Mouse (Mus musculus): ENCODE measurements around the gene Zfp442. TPM values are rescaled to one million over a fixed set of nuclear protein-coding genes. Genes with fewer than 3 reads are reported as not detected.
"Not testable (repeated sequence)": the region's sequence is repeated elsewhere in the genome, so short reads cannot be mapped to it uniquely, and the experiment has no call there.

The Zfp442 gene
- total RNA-seq (2014; rRNA removed) (4.4 and 5.2 TPM in 2 replicates), polyA plus RNA-seq (2015; fragmentation: Nextera tagmentation; extraction: Ambion mirVana) (4.5 and 5.1 TPM in 2 replicates)

- not testable (repeated sequence) for H3K27ac ChIP-seq (ENCODE audit: low read depth, low read length); H3K4me1 ChIP-seq (ENCODE audit: insufficient read depth, low read length); H3K36me3 ChIP-seq (ENCODE audit: insufficient read depth, low read length); H3K9me3 ChIP-seq (ENCODE audit: low read length); H3K27me3 ChIP-seq (ENCODE audit: insufficient read depth, low read length); H3K9ac ChIP-seq (replicated peaks; ENCODE audit: low read length, poor library complexity, severe bottlenecking)
- ATAC-seq (ENCODE audit: low FRiP score) (peak; percentile 96), DNase-seq (ENCODE audit: low spot score) (peak; percentile 33)
- Histone ChIP-seq H3K4me2 (ENCODE audit: low read depth, low read length, poor library complexity, severe bottlenecking) (peak within 1 kb of the TSS; percentile 44), H3K4me3 (ENCODE audit: low read depth, low read length) (peak within 1 kb of the TSS; percentile 43)
- under 1% methylated on average over 18 of the region's 18 CpGs for WGBS
These were observed at the start of gene Zfp442 for GRCm38 (mm10) chr2:150451180-150451919. Gene Zfp442 (minus strand): TSS chr2:150451486.

DNA sequence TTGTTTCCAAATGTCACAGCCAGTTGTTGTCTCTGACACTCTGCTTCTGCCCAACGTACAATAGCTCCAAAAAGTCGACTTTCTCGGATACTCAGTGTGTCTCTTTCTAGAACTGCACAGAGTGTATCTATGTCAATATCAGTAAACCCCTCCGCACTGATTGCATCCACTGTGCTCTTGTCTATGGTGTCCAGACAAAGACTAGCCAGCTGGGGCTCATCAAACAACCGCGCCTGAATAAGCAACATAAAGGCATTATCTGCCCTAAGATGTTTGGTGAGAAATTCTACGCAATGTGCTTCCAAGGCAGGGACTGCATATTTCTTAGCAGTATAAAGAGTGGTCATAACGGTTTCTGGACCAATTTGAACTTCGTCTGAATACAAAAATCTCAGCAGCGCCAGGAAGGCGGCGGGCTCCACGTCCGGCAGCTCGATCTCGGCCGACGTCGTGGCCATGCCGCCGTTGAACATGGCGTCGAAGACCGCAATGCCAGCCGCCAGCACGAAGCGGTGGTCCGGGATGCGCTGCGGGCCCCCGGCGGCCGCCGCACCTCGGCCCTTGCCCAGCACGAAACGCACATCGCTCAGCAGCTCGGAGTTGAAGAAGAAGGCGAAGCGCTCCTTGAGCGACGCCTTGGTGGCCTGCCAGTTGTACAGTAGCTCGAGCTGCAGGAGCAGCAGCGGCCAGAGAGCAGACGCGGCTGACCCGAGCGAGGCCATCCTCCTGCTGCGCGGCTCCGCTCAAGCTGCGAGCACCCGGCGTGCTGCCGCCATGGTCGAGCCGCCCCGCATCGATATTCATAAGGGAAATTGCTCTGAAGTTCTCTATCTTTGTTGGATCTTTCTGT is 49.1 kb upstream of the Zfp442 start:
- H3K9me3 ChIP-seq (ENCODE audit: low read length); H3K27ac ChIP-seq (ENCODE audit: low read depth, low read length); H3K4me1 ChIP-seq (ENCODE audit: insufficient read depth, low read length); H3K36me3 ChIP-seq (ENCODE audit: insufficient read depth, low read length); DNase-seq (ENCODE audit: low spot score); ATAC-seq (ENCODE audit: low FRiP score); H3K9ac ChIP-seq (replicated peaks; ENCODE audit: low read length, poor library complexity, severe bottlenecking); H3K27me3 ChIP-seq (ENCODE audit: insufficient read depth, low read length): not testable (repeated sequence)
- WGBS, result 51% methylated on average over 60 of the region's 60 CpGs
- Histone ChIP-seq H3K4me2 (ENCODE audit: low read depth, low read length, poor library complexity, severe bottlenecking) (peak overlapping the region; percentile 10; the same call in 1 of the 2 replicates), H3K4me3 (ENCODE audit: low read depth, low read length) (peak overlapping the region; percentile 12; the same call in 1 of the 2 replicates)

DNA sequence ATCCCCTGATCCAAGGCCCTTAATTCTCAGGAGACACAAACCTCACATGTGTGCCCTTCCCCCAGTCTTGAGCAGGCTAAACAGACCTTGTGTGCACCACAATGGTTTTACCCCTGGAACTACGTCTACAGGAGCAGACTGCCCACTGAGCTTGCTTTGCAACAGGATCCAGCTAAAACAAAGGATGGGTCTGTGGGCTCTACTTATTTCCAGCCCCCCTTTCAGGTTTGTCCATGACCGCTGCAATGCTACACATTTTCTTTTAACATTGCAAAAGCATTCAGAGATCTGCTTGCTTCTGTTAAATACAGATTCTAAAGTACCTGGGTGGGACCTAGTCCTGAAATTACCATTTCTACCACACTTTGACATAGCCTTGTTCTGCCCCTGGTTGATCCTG is 41.7 kb upstream of the Zfp442 start:
- 70% methylated on average over 2 of the region's 2 CpGs for WGBS
- H3K27ac ChIP-seq (ENCODE audit: low read depth, low read length), result no peak overlapping the region
- H3K4me3 ChIP-seq (ENCODE audit: low read depth, low read length), result no peak overlapping the region
- H3K36me3 ChIP-seq (ENCODE audit: insufficient read depth, low read length), result no peaks in the 10 kb centered on the region
- H3K27me3 ChIP-seq (ENCODE audit: insufficient read depth, low read length), result no peaks in the 10 kb centered on the region
- no peak for ATAC-seq (ENCODE audit: low FRiP score)
- no peak overlapping the region for H3K9ac ChIP-seq (replicated peaks; ENCODE audit: low read length, poor library complexity, severe bottlenecking)
- H3K9me3 ChIP-seq (ENCODE audit: low read length), result no peaks in the 10 kb centered on the region; the same call in 1 of the 2 replicates
- TF ChIP-seq CTCF (IDR thresholded peaks at IDR 0.05), result no peak
- H3K4me2 ChIP-seq (ENCODE audit: low read depth, low read length, poor library complexity, severe bottlenecking), result no peak overlapping the region
- no peak for DNase-seq (ENCODE audit: low spot score)
- no peaks in the 10 kb centered on the region for H3K4me1 ChIP-seq (ENCODE audit: insufficient read depth, low read length)

DNA sequence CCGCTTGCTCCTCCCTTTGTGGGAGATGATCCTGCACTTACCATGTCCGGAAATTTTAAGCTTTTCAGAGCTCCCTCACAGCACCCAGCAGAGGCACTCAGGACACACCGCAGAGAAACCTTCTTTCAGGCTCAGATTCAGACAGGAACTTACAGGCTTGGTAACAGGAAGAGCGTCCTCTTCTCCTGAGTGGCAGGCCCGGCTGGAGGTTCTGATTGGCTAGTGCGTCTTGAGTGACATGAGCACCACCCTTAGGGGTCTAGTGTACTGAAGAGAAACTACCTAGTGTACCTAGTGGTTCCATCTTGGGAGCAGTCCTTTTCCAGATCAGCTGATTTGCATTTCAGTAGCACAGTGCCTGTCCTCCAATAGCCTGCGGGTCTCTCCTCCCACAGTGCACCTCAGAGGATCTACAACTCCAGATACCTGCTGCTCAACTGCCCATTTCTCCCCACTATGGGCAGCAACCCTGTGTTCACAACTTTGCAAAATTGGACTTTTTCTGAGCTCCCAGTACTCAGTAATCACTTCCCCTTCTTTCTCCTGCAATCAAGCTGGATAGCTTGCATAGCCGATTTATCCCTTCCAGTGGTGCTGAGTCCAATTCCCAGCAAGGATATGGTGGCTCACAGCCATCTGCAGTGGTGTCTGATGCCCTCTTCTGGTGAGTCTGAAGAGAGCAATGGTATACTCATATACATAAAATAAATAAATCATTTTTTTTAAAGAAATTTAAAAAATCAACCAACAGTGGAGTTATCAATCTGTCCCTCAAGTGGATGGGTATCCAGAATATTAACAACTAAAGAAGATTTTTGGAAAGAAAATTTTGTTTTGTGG is 33.9 kb upstream of the Zfp442 start, which contains the start of gene Zfp345:
Gene Zfp345, minus strand, starts transcription at position 153 of the 840 bp plus-strand sequence.
- H3K4me2 ChIP-seq (ENCODE audit: low read depth, low read length, poor library complexity, severe bottlenecking); DNase-seq (ENCODE audit: low spot score): not testable (repeated sequence)
- 80% methylated on average over 7 of the region's 8 CpGs for WGBS

GRCm38 (mm10) chr2:150439084-150439483 is 12.2 kb downstream of the Zfp442 start:
- not testable (repeated sequence) for H3K36me3 ChIP-seq (ENCODE audit: insufficient read depth, low read length); H3K4me3 ChIP-seq (ENCODE audit: low read depth, low read length); H3K9ac ChIP-seq (replicated peaks; ENCODE audit: low read length, poor library complexity, severe bottlenecking); H3K4me1 ChIP-seq (ENCODE audit: insufficient read depth, low read length); H3K27ac ChIP-seq (ENCODE audit: low read depth, low read length); H3K4me2 ChIP-seq (ENCODE audit: low read depth, low read length, poor library complexity, severe bottlenecking); DNase-seq (ENCODE audit: low spot score); H3K27me3 ChIP-seq (ENCODE audit: insufficient read depth, low read length); ATAC-seq (ENCODE audit: low FRiP score)
- WGBS, result 87% methylated on average over 1 of the region's 1 CpGs
- peaks cover 17% of the 10 kb centered on the region for H3K9me3 ChIP-seq (ENCODE audit: low read length)

More for the DNA sequence above, 33.9 kb upstream of the Zfp442 start, which contains the start of gene Zfp345:
- not testable (repeated sequence) for H3K36me3 ChIP-seq (ENCODE audit: insufficient read depth, low read length); H3K9ac ChIP-seq (replicated peaks; ENCODE audit: low read length, poor library complexity, severe bottlenecking); H3K27me3 ChIP-seq (ENCODE audit: insufficient read depth, low read length); ATAC-seq (ENCODE audit: low FRiP score); H3K9me3 ChIP-seq (ENCODE audit: low read length); H3K4me1 ChIP-seq (ENCODE audit: insufficient read depth, low read length); H3K4me3 ChIP-seq (ENCODE audit: low read depth, low read length); H3K27ac ChIP-seq (ENCODE audit: low read depth, low read length)

GRCm38 (mm10) chr2:150412146-150412545 is 39.1 kb downstream of the Zfp442 start:
- H3K9me3 ChIP-seq (ENCODE audit: low read length), result peaks cover 10% of the 10 kb centered on the region; the same call in 1 of the 2 replicates
- H3K9ac ChIP-seq (replicated peaks; ENCODE audit: low read length, poor library complexity, severe bottlenecking); H3K4me2 ChIP-seq (ENCODE audit: low read depth, low read length, poor library complexity, severe bottlenecking); H3K4me1 ChIP-seq (ENCODE audit: insufficient read depth, low read length); H3K27me3 ChIP-seq (ENCODE audit: insufficient read depth, low read length); H3K36me3 ChIP-seq (ENCODE audit: insufficient read depth, low read length); DNase-seq (ENCODE audit: low spot score); H3K27ac ChIP-seq (ENCODE audit: low read depth, low read length); ATAC-seq (ENCODE audit: low FRiP score); H3K4me3 ChIP-seq (ENCODE audit: low read depth, low read length): not testable (repeated sequence)
- 95% methylated on average over 17 of the region's 17 CpGs for WGBS

All from midbrain, postnatal 0 days (tissue).